ENCODE assay signal across 23 mouse cellular contexts in genomic region chr13:34151425-34151824, GRCm38 (mm10). TPM values are rescaled to one million over a fixed set of nuclear protein-coding genes. Genes with fewer than 3 reads are reported as not detected.
DNase-seq lines count a peak whose midpoint lies in the region; ATAC-seq and TF ChIP-seq lines count a peak whose summit lies in the region.
"Had no signal": no experiment of that assay in that cellular context is flagged by ENCODE, and none has a peak within 500 bp of the region (broad histone marks: within the 10 kb centered on the region; RNA-seq: fewer than 3 reads in every experiment).

No protein-coding gene starts in this region.

- TF ChIP-seq CTCF in forebrain, postnatal 0 days (IDR thresholded peaks at IDR 0.05; ENCODE audit: low read depth): no peak

- H3K9ac ChIP-seq in forebrain, embryonic 11.5 days (ENCODE audit: low read length): no peak overlapping the region
- no peak overlapping the region for H3K9ac ChIP-seq in forebrain, postnatal 0 days
- no peak overlapping the region for H3K9ac ChIP-seq in midbrain, embryonic 11.5 days (ENCODE audit: low read length)
- H3K9ac ChIP-seq in forebrain, embryonic 16.5 days (replicated peaks; ENCODE audit: low read depth, low read length): no peak overlapping the region
- H3K9ac ChIP-seq in midbrain, embryonic 16.5 days (ENCODE audit: low read depth, low read length): no peak overlapping the region
- H3K9ac ChIP-seq: embryonic facial prominence, embryonic 15.5 days; limb, embryonic 12.5 days; liver, postnatal 0 days had no signal

- peak; percentile 24 for DNase-seq in forebrain, embryonic 11.5 days (ENCODE audit: low spot score)
- no peak for DNase-seq in forebrain, postnatal 0 days
- DNase-seq in midbrain, embryonic 10.5 days (ENCODE audit: low spot score): no peak
- DNase-seq in midbrain, embryonic 11.5 days (ENCODE audit: low spot score, missing footprints): no peak
- DNase-seq in thymus, postnatal 10 days (ENCODE audit: low spot score in 2 of 2): no peak
- no peak for DNase-seq in layer of hippocampus, postnatal 36 days
- DNase-seq: adrenal gland, postnatal 25 days; cerebellum, adult 9-10 months; gastrocnemius, postnatal 25 days; heart, adult 2 months; heart, postnatal 4 days; kidney, postnatal 25 days; liver, postnatal 0 days; right cerebral cortex, postnatal 14 days; thymus, postnatal 36 days had no signal

- H3K27ac ChIP-seq in forebrain, embryonic 11.5 days (ENCODE audit: low read depth, low read length): no peak overlapping the region
- H3K27ac ChIP-seq in forebrain, postnatal 0 days (ENCODE audit: low read depth, low read length): no peak overlapping the region
- H3K27ac ChIP-seq in midbrain, embryonic 10.5 days (replicated peaks): peak overlapping the region; percentile 97; the same call in 1 of the 2 replicates
- H3K27ac ChIP-seq in midbrain, embryonic 11.5 days (ENCODE audit: low read depth, low read length): no peak overlapping the region
- H3K27ac ChIP-seq in forebrain, embryonic 16.5 days (ENCODE audit: low read length): 0 out of 2 replicates have a peak overlapping the region, but pooled peaks have one; percentile 5
- peak overlapping the region; percentile 99 for H3K27ac ChIP-seq in midbrain, embryonic 16.5 days (ENCODE audit: low read length)
- H3K27ac ChIP-seq: heart, adult 2 months; macrophage had no signal

- no peaks in the 10 kb centered on the region for H3K36me3 ChIP-seq in forebrain, embryonic 11.5 days (ENCODE audit: control insufficient read depth, insufficient read depth, low read length)
- H3K36me3 ChIP-seq in forebrain, postnatal 0 days (ENCODE audit: insufficient read depth): no peaks in the 10 kb centered on the region
- no peaks in the 10 kb centered on the region for H3K36me3 ChIP-seq in midbrain, embryonic 10.5 days
- no peaks in the 10 kb centered on the region for H3K36me3 ChIP-seq in midbrain, embryonic 11.5 days (ENCODE audit: control insufficient read depth, insufficient read depth, low read length)
- H3K36me3 ChIP-seq in forebrain, embryonic 16.5 days (ENCODE audit: control insufficient read depth, insufficient read depth): no peaks in the 10 kb centered on the region
- no peaks in the 10 kb centered on the region for H3K36me3 ChIP-seq in midbrain, embryonic 16.5 days (ENCODE audit: control insufficient read depth, insufficient read depth, low read length)
- H3K36me3 ChIP-seq: embryonic facial prominence, embryonic 15.5 days; limb, embryonic 12.5 days had no signal

- no peaks in the 10 kb centered on the region for H3K9me3 ChIP-seq in forebrain, embryonic 11.5 days (ENCODE audit: control insufficient read depth, low read length)
- H3K9me3 ChIP-seq in forebrain, postnatal 0 days (ENCODE audit: low read length): no peaks in the 10 kb centered on the region
- H3K9me3 ChIP-seq in midbrain, embryonic 10.5 days (replicated peaks): no peaks in the 10 kb centered on the region
- H3K9me3 ChIP-seq in midbrain, embryonic 11.5 days (ENCODE audit: control insufficient read depth, low read length): no peaks in the 10 kb centered on the region
- no peaks in the 10 kb centered on the region for H3K9me3 ChIP-seq in forebrain, embryonic 16.5 days (ENCODE audit: control insufficient read depth, low read length)
- no peaks in the 10 kb centered on the region for H3K9me3 ChIP-seq in midbrain, embryonic 16.5 days (replicated peaks; ENCODE audit: control insufficient read depth, low read length, poor library complexity, severe bottlenecking)
- H3K9me3 ChIP-seq: embryonic facial prominence, embryonic 15.5 days; limb, embryonic 12.5 days had no signal

- ATAC-seq in forebrain, embryonic 11.5 days (replicated peaks; ENCODE audit: low FRiP score): no peak
- ATAC-seq in forebrain, postnatal 0 days: no peak
- ATAC-seq in midbrain, embryonic 11.5 days (ENCODE audit: low FRiP score): no peak
- no peak for ATAC-seq in forebrain, embryonic 16.5 days
- no peak for ATAC-seq in midbrain, embryonic 16.5 days
- ATAC-seq: intestine, embryonic 16.5 days; liver, postnatal 0 days; lung, postnatal 0 days had no signal

- no peak overlapping the region for H3K4me2 ChIP-seq in forebrain, embryonic 11.5 days (ENCODE audit: low read depth, low read length, severe bottlenecking)
- no peak overlapping the region for H3K4me2 ChIP-seq in forebrain, postnatal 0 days (ENCODE audit: low read depth)
- H3K4me2 ChIP-seq in midbrain, embryonic 11.5 days: no peak overlapping the region
- no peak overlapping the region for H3K4me2 ChIP-seq in forebrain, embryonic 16.5 days (ENCODE audit: low read length)
- H3K4me2 ChIP-seq in midbrain, embryonic 16.5 days (ENCODE audit: low read length): no peak overlapping the region
- H3K4me2 ChIP-seq: embryonic facial prominence, embryonic 15.5 days; liver, embryonic 11.5 days had no signal

- H3K4me1 ChIP-seq in forebrain, embryonic 11.5 days (replicated peaks; ENCODE audit: control insufficient read depth, insufficient read depth, low read length): peaks cover 30% of the 10 kb centered on the region
- peaks cover 34% of the 10 kb centered on the region for H3K4me1 ChIP-seq in forebrain, postnatal 0 days (ENCODE audit: insufficient read depth)
- H3K4me1 ChIP-seq in midbrain, embryonic 10.5 days: peaks cover 70% of the 10 kb centered on the region
- peaks cover 38% of the 10 kb centered on the region for H3K4me1 ChIP-seq in midbrain, embryonic 11.5 days (ENCODE audit: control insufficient read depth, insufficient read depth, low read length)
- H3K4me1 ChIP-seq in forebrain, embryonic 16.5 days (replicated peaks; ENCODE audit: control insufficient read depth, insufficient read depth, low read length): peaks cover 52% of the 10 kb centered on the region
- peaks cover 40% of the 10 kb centered on the region for H3K4me1 ChIP-seq in midbrain, embryonic 16.5 days (ENCODE audit: control insufficient read depth, insufficient read depth, low read length)

- 93% methylated on average over 1 of the region's 1 CpGs for WGBS in forebrain, embryonic 11.5 days
- 91% methylated on average over 1 of the region's 1 CpGs for WGBS in forebrain, postnatal 0 days
- 96% methylated on average over 1 of the region's 1 CpGs for WGBS in midbrain, embryonic 10.5 days
- WGBS in midbrain, embryonic 11.5 days: 95% methylated on average over 1 of the region's 1 CpGs
- WGBS in forebrain, embryonic 16.5 days: 71% methylated on average over 1 of the region's 1 CpGs
- WGBS in midbrain, embryonic 16.5 days: 92% methylated on average over 1 of the region's 1 CpGs

- H3K4me3 ChIP-seq in forebrain, embryonic 11.5 days (ENCODE audit: low read depth, low read length): no peak overlapping the region
- no peak overlapping the region for H3K4me3 ChIP-seq in forebrain, postnatal 0 days (ENCODE audit: low read depth, low read length)
- no peak overlapping the region for H3K4me3 ChIP-seq in midbrain, embryonic 10.5 days
- H3K4me3 ChIP-seq in midbrain, embryonic 11.5 days (ENCODE audit: low read depth, low read length): no peak overlapping the region
- no peak overlapping the region for H3K4me3 ChIP-seq in forebrain, embryonic 16.5 days (replicated peaks; ENCODE audit: low read length)
- H3K4me3 ChIP-seq in midbrain, embryonic 16.5 days (ENCODE audit: low read depth, low read length): no peak overlapping the region
- H3K4me3 ChIP-seq: embryonic facial prominence, embryonic 15.5 days; heart, adult 2 months; limb, embryonic 12.5 days had no signal

- H3K27me3 ChIP-seq in forebrain, embryonic 11.5 days (ENCODE audit: control insufficient read depth, insufficient read depth, low read length): no peaks in the 10 kb centered on the region
- H3K27me3 ChIP-seq in forebrain, postnatal 0 days (ENCODE audit: insufficient read depth, low read length): no peaks in the 10 kb centered on the region
- H3K27me3 ChIP-seq in midbrain, embryonic 10.5 days (ENCODE audit: low read depth, poor library complexity, severe bottlenecking): no peaks in the 10 kb centered on the region
- no peaks in the 10 kb centered on the region for H3K27me3 ChIP-seq in midbrain, embryonic 11.5 days (ENCODE audit: control insufficient read depth, insufficient read depth, low read length)
- no peaks in the 10 kb centered on the region for H3K27me3 ChIP-seq in forebrain, embryonic 16.5 days (replicated peaks; ENCODE audit: control insufficient read depth, insufficient read depth, low read length)
- H3K27me3 ChIP-seq in midbrain, embryonic 16.5 days (ENCODE audit: control insufficient read depth, insufficient read depth, low read depth, low read length): no peaks in the 10 kb centered on the region
- H3K27me3 ChIP-seq: embryonic facial prominence, embryonic 15.5 days had no signal

RNA-seq across cellular contexts. Expression of gene Psmg4, which starts 11.3 kb away (rescaled TPM):
- 114 and 123 TPM in 2 replicates for polyA plus RNA-seq in forebrain, embryonic 11.5 days (2014; fragmentation: Nextera tagmentation; extraction: Ambion mirVana)
- 56.6 and 108 TPM in 2 replicates for total RNA-seq in forebrain, postnatal 0 days (2014; rRNA removed)
- polyA plus RNA-seq in forebrain, postnatal 0 days (2015; fragmentation: Nextera tagmentation; extraction: Ambion mirVana): 99.0 and 150 TPM in 2 replicates
- polyA plus RNA-seq in midbrain, embryonic 10.5 days (2016; fragmentation: Nextera tagmentation; extraction: Ambion mirVana): 122 and 124 TPM in 2 replicates
- polyA plus RNA-seq in midbrain, embryonic 11.5 days (2014; fragmentation: Nextera tagmentation; extraction: Ambion mirVana): 115 and 120 TPM in 2 replicates
- 82.3 and 89.0 TPM in 2 replicates for polyA plus RNA-seq in forebrain, embryonic 16.5 days (2015; fragmentation: Nextera tagmentation; extraction: Ambion mirVana)
- polyA plus RNA-seq in midbrain, embryonic 16.5 days (2015; fragmentation: Nextera tagmentation; extraction: Ambion mirVana): 71.6 and 74.6 TPM in 2 replicates
- total RNA-seq in layer of hippocampus, postnatal 36 days (2021): 10 to 100 TPM; 25.1 TPM

RNA-seq across cellular contexts. Expression of gene Tubb2b, which starts 21.2 kb away (rescaled TPM):
- polyA plus RNA-seq in forebrain, embryonic 11.5 days (2014; fragmentation: Nextera tagmentation; extraction: Ambion mirVana): 232 and 287 TPM in 2 replicates
- 5,538 and 5,638 TPM in 2 replicates for total RNA-seq in forebrain, postnatal 0 days (2014; rRNA removed)
- 1,072 and 1,153 TPM in 2 replicates for polyA plus RNA-seq in forebrain, postnatal 0 days (2015; fragmentation: Nextera tagmentation; extraction: Ambion mirVana)
- polyA plus RNA-seq in midbrain, embryonic 10.5 days (2016; fragmentation: Nextera tagmentation; extraction: Ambion mirVana): 202 and 279 TPM in 2 replicates
- polyA plus RNA-seq in midbrain, embryonic 11.5 days (2014; fragmentation: Nextera tagmentation; extraction: Ambion mirVana): 307 and 321 TPM in 2 replicates
- 1,170 and 1,210 TPM in 2 replicates for polyA plus RNA-seq in forebrain, embryonic 16.5 days (2015; fragmentation: Nextera tagmentation; extraction: Ambion mirVana)
- 1,230 and 1,315 TPM in 2 replicates for polyA plus RNA-seq in midbrain, embryonic 16.5 days (2015; fragmentation: Nextera tagmentation; extraction: Ambion mirVana)
- total RNA-seq in layer of hippocampus, postnatal 36 days (2021): 100 to 1,000 TPM; 255 to 264 TPM

Comparison
In these comparisons a context has a peak if more than half of its experiments do, and no peak if none do; other contexts are left out.
1. H3K27ac ChIP-seq: peak in midbrain, embryonic 10.5 days (single experiment), forebrain, embryonic 16.5 days (single experiment) and midbrain, embryonic 16.5 days (single experiment); none in forebrain, embryonic 11.5 days (single experiment), forebrain, postnatal 0 days (single experiment) and midbrain, embryonic 11.5 days (single experiment).